Mouse (Mus musculus): ENCODE results near the gene Cd207.

GRCm38 (mm10) chr6:83696684-83697083 lies 19.0 kb upstream of the Cd207 start:
- TF ChIP-seq CTCF (IDR thresholded peaks at IDR 0.05; ENCODE audit: low read depth), result no peak
- TF ChIP-seq EP300 (optimal IDR thresholded peaks at IDR 0.05), result no peak
